Mouse (Mus musculus): Measurements from ENCODE around the gene Fam189a1. TPM values are rescaled to one million over a fixed set of nuclear protein-coding genes. Genes with fewer than 3 reads are reported as not detected.

Fam189a1 gene
- total and polyA plus RNA-seq, 3 experiments = not detected

DNA sequence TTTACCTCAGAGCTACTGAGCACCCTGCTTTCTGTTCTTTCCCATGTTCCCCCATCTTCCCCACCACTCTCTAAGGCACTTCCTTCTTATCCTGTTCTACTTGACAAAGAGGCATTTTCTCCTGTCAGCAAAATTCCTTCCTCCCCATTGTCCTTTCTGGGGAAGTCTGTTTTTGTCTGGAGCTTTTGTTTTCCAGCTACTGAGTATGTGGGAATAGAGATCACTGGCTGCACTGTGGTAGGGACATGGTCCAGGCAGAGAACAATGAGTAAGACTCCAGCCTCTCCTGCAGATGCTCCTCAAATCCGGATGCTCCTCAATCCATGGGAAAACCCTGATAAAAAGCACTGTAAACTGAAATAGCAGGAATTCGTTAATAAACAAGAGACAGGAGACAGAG is 135.1 kb downstream of the Fam189a1 start:
- no peak overlapping the region for H3K4me3 ChIP-seq (ENCODE audit: control insufficient read depth in 1 of 2, insufficient read depth in 1 of 2, low read depth in 2 of 2, low read length in 2 of 2)
- no peaks in the 10 kb centered on the region for H3K79me2 ChIP-seq (ENCODE audit: control insufficient read depth, insufficient read depth, low read length, poor library complexity)
- H3K27ac ChIP-seq (ENCODE audit: control insufficient read depth, low read depth, low read length) = no peak overlapping the region
- H3K36me3 ChIP-seq (ENCODE audit: control insufficient read depth in 1 of 2, insufficient read depth in 2 of 2, low read length in 2 of 2) = no peaks in the 10 kb centered on the region
- H3K4me1 ChIP-seq (ENCODE audit: control insufficient read depth in 1 of 2, insufficient read depth in 2 of 2, low read length in 2 of 2) = no peaks in the 10 kb centered on the region
- H3K9me3 ChIP-seq (replicated peaks; ENCODE audit: insufficient read depth, low read length) = no peaks in the 10 kb centered on the region
- no peak overlapping the region for H3K9ac ChIP-seq (ENCODE audit: control insufficient read depth, low read depth, low read length, poor library complexity, severe bottlenecking)
- DNase-seq (ENCODE audit: low read depth, low spot score) = no peak
- TF ChIP-seq TCF12 (IDR thresholded peaks at IDR 0.05; ENCODE audit: low read depth, low read length) (no peak), SIN3A (IDR thresholded peaks at IDR 0.05; ENCODE audit: low read length) (no peak), UBTF (IDR thresholded peaks at IDR 0.05; ENCODE audit: borderline replicate concordance, insufficient read depth, low read depth, low read length) (no peak), ETS1 (IDR thresholded peaks at IDR 0.05; ENCODE audit: low read depth, low read length) (no peak), MAFK (IDR thresholded peaks at IDR 0.05; ENCODE audit: borderline replicate concordance, low read depth, low read length) (no peak), MYB (IDR thresholded peaks at IDR 0.05; ENCODE audit: low read depth, low read length) (no peak), SMC3 (IDR thresholded peaks at IDR 0.05; ENCODE audit: low read depth, low read length) (no peak), ZNF384 (IDR thresholded peaks at IDR 0.05; ENCODE audit: low read depth, low read length) (no peak)
- no peaks in the 10 kb centered on the region for H3K27me3 ChIP-seq (ENCODE audit: control insufficient read depth in 1 of 2, insufficient read depth in 2 of 2, low read length in 2 of 2)

DNA sequence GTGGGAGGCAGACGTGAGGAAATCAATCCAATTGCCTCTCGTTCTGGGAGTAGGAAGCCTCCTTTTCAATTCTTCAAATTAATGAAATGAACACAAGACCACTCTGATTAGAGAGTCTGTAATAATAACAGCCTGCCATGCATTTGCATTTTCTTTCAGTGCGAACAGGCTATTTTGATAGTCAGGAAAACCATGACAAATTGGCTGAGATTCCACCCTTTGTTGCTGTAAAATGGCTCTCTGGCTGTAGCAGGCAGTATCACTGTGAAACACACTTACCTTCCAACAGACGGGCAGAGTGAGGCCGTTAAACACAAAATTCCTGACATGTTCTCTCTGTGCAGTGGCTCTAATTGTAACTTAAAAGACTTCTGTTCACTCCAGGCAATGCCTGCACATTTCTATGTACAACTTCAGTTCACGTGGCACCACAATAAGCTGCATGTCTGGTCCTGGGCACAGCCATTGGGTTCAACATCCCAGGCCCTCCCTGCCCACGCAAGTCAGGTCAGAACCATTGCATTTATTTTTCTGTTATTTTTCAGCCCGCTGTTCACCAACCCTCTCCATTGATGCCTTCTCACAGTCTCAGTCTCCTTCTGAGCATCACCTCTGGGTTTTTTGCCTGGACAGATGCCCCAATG is 138.2 kb downstream of the Fam189a1 start:
- Histone ChIP-seq H3K4me1 (ENCODE audit: control insufficient read depth in 1 of 2, insufficient read depth in 2 of 2, low read length in 2 of 2) (no peaks in the 10 kb centered on the region), H3K9ac (ENCODE audit: control insufficient read depth, low read depth, low read length, poor library complexity, severe bottlenecking) (no peak overlapping the region), H3K27me3 (ENCODE audit: control insufficient read depth in 1 of 2, insufficient read depth in 2 of 2, low read length in 2 of 2) (no peaks in the 10 kb centered on the region), H3K79me2 (ENCODE audit: control insufficient read depth, insufficient read depth, low read length, poor library complexity) (no peaks in the 10 kb centered on the region), H3K9me3 (replicated peaks; ENCODE audit: insufficient read depth, low read length) (no peaks in the 10 kb centered on the region), H3K36me3 (ENCODE audit: control insufficient read depth in 1 of 2, insufficient read depth in 2 of 2, low read length in 2 of 2) (no peaks in the 10 kb centered on the region), H3K4me3 (ENCODE audit: control insufficient read depth in 1 of 2, insufficient read depth in 1 of 2, low read depth in 2 of 2, low read length in 2 of 2) (no peak overlapping the region), H3K27ac (ENCODE audit: control insufficient read depth, low read depth, low read length) (no peak overlapping the region)
- TF ChIP-seq MXI1 (IDR thresholded peaks at IDR 0.05; ENCODE audit: low read depth, low read length) = no peak
- TF ChIP-seq RCOR1 (IDR thresholded peaks at IDR 0.05; ENCODE audit: low read depth, low read length) = no peak
- no peak for TF ChIP-seq MAZ (IDR thresholded peaks at IDR 0.05; ENCODE audit: low read depth, low read length)
- no peak for TF ChIP-seq KAT2A (conservative IDR thresholded peaks at IDR 0.05; ENCODE audit: low read depth, low read length)
- no peak for DNase-seq (ENCODE audit: low read depth, low spot score)

GRCm38 (mm10) chr7:65017348-65017747 is 139.0 kb downstream of the Fam189a1 start:
- no peaks in the 10 kb centered on the region for H3K27me3 ChIP-seq (ENCODE audit: control insufficient read depth in 1 of 2, insufficient read depth in 2 of 2, low read length in 2 of 2)
- no peak overlapping the region for H3K9ac ChIP-seq (ENCODE audit: control insufficient read depth, low read depth, low read length, poor library complexity, severe bottlenecking)
- H3K36me3 ChIP-seq (ENCODE audit: control insufficient read depth in 1 of 2, insufficient read depth in 2 of 2, low read length in 2 of 2) = no peaks in the 10 kb centered on the region
- DNase-seq (ENCODE audit: low read depth, low spot score) = no peak
- H3K4me1 ChIP-seq (ENCODE audit: control insufficient read depth in 1 of 2, insufficient read depth in 2 of 2, low read length in 2 of 2) = no peaks in the 10 kb centered on the region
- TF ChIP-seq ZC3H11A (IDR thresholded peaks at IDR 0.05; ENCODE audit: low read depth, low read length) (no peak), TBP (IDR thresholded peaks at IDR 0.05; ENCODE audit: low read depth, low read length) (no peak), UBTF (IDR thresholded peaks at IDR 0.05; ENCODE audit: borderline replicate concordance, insufficient read depth, low read depth, low read length) (no peak), HCFC1 (IDR thresholded peaks at IDR 0.05; ENCODE audit: low read depth, low read length) (no peak), MEF2A (IDR thresholded peaks at IDR 0.05; ENCODE audit: extremely low read depth, insufficient replicate concordance, low read depth, low read length, poor library complexity, severe bottlenecking) (no peak), NELFE (IDR thresholded peaks at IDR 0.05; ENCODE audit: low read depth, low read length) (no peak), ELF1 (IDR thresholded peaks at IDR 0.05; ENCODE audit: low read depth, low read length) (no peak), USF1 (IDR thresholded peaks at IDR 0.05; ENCODE audit: low read depth, low read length) (no peak), CTCF (IDR thresholded peaks at IDR 0.05 in 2 of 3, conservative IDR thresholded peaks at IDR 0.05 in 1 of 3; ENCODE audit: control insufficient read depth in 1 of 3, insufficient read depth in 1 of 3, low read depth in 2 of 3, low read length in 3 of 3, poor library complexity in 1 of 3, severe bottlenecking in 1 of 3) (no peak), RCOR1 (IDR thresholded peaks at IDR 0.05; ENCODE audit: low read depth, low read length) (no peak), CHD1 (IDR thresholded peaks at IDR 0.05; ENCODE audit: low read depth, low read length) (no peak), NRF1 (IDR thresholded peaks at IDR 0.05; ENCODE audit: insufficient read depth, low read depth, low read length, poor library complexity, severe bottlenecking) (no peak), CHD2 (IDR thresholded peaks at IDR 0.05; ENCODE audit: low read length) (no peak), EP300 (IDR thresholded peaks at IDR 0.05; ENCODE audit: low read depth in 1 of 2, low read length in 2 of 2) (no peak), MYC (IDR thresholded peaks at IDR 0.05; ENCODE audit: low read depth, low read length) (no peak), MXI1 (IDR thresholded peaks at IDR 0.05; ENCODE audit: low read depth, low read length) (no peak), MAZ (IDR thresholded peaks at IDR 0.05; ENCODE audit: low read depth, low read length) (no peak), MYB (IDR thresholded peaks at IDR 0.05; ENCODE audit: low read depth, low read length) (no peak), ZNF384 (IDR thresholded peaks at IDR 0.05; ENCODE audit: low read depth, low read length) (no peak)
- H3K79me2 ChIP-seq (ENCODE audit: control insufficient read depth, insufficient read depth, low read length, poor library complexity) = no peaks in the 10 kb centered on the region
- no peaks in the 10 kb centered on the region for H3K9me3 ChIP-seq (replicated peaks; ENCODE audit: insufficient read depth, low read length)
- H3K27ac ChIP-seq (ENCODE audit: control insufficient read depth, low read depth, low read length) = no peak overlapping the region
- H3K4me3 ChIP-seq (ENCODE audit: control insufficient read depth in 1 of 2, insufficient read depth in 1 of 2, low read depth in 2 of 2, low read length in 2 of 2) = no peak overlapping the region
